Mouse (Mus musculus) bone marrow macrophage, adult 2 months (primary cell): ENCODE data around the gene Frmd4a. TPM values are rescaled to one million over a fixed set of nuclear protein-coding genes. Genes with fewer than 3 reads are reported as not detected.

Source experiments
- H3K27ac ChIP-seq: 2 replicates; pipeline ENCODE4 v1.5.1; 2012; ENCODE audit warnings: low read depth, low read length; ENCODE audit not compliant: insufficient read depth
- H3K4me1 ChIP-seq: 2 replicates; pipeline ENCODE4 v1.6.1; 2012; ENCODE audit warnings: low read length; ENCODE audit not compliant: control insufficient read depth, insufficient read depth
- H3K4me3 ChIP-seq: 2 replicates; pipeline ENCODE4 v1.5.1; 2012; ENCODE audit warnings: mild to moderate bottlenecking, low read length, moderate library complexity; ENCODE audit not compliant: insufficient read depth
- CTCF ChIP-seq: IDR thresholded peaks from 2 replicates; pipeline ENCODE4 v1.5.1; 2012; ENCODE audit warnings: low read depth, mild to moderate bottlenecking, low read length, moderate library complexity
- POLR2A ChIP-seq: IDR thresholded peaks from 2 replicates; pipeline ENCODE4 v1.6.1; 2012; ENCODE audit warnings: mild to moderate bottlenecking, low read depth, low read length, borderline replicate concordance
- polyA plus RNA-seq: library from polyadenylated mRNA; stranded (reverse); fragments of >200 nt; gene quantifications from 2 replicates; pipeline ENCODE4 v1.2.4, GENCODE M21; 2012; ENCODE audit not compliant: missing spikeins, insufficient read depth, insufficient read length

Gene Frmd4a
- polyA plus RNA-seq, 1 experiment: 29.7 TPM

DNA sequence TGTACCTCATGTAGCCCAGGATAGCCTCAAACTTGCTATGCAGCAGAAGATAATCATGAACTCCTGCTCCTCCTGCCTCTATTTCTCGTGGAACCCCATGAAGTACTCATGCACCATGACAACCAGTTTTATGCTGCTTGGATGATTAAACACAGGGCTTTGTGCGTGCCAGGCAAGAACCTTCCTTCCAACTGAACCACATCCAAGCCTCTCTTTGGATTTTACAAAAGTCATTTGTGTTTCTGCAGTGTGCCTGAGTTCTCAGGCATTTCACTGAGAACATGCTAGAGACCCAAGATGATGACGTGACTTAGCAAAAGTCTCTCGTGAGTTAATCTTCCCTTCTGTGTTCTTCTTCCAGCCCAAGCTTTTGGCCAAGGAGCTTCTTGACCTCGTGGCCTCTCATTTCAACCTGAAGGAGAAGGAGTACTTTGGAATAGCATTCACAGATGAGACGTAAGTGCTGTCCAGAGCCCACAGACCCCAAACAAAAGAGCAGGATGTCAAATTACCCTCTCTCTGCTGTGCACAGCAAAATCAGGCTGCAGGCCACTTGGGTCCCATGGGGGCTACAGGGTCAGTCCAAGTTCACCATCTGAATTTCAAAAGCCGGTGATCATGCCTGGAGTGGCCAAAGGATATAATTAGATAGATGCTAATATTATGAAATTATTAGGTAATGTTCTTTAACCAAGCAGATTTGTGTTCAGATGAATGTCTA, 455.4 kb downstream of the Frmd4a start:
- no peak for TF ChIP-seq POLR2A
- no peak for TF ChIP-seq CTCF
- Histone ChIP-seq H3K4me1 (peaks cover 4% of the 10 kb centered on the region), H3K27ac (no peak overlapping the region), H3K4me3 (no peak overlapping the region)

DNA sequence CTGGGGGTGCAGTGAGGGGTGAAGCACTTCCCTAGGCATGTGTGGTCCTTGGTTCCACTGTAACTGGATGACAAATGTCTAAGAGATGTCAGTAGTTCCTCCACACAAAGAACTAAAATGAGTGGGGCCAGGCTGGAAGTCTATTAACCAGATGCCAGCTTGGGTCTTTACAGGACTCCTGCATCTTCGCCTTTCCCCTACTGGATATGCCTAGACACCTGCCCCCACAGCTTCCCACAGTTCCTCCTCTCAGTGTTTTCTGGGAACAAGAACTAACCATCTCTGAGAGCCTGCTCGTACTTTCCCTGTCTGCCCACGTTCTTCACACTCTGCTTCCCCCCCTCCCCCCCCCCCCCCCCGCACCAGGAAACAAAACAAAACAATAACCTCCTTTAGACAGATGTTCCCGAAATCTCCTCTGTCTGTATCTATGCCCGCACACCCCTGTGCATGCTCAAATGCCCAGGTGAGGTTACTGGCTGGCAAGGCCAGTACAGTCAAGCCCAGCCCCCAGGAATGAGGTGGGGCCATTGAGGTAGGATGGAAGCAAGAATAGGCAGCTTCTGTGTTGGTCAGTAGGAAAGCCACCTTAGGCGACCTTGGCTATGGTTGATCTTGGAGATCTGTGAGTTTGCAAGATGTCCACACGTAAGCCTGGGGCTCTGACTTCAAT, 456.5 kb downstream of the Frmd4a start:
- TF ChIP-seq POLR2A (no peak), CTCF (no peak)
- no peak overlapping the region for H3K4me3 ChIP-seq
- H3K4me1 ChIP-seq: peaks cover 4% of the 10 kb centered on the region
- H3K27ac ChIP-seq: no peak overlapping the region

DNA sequence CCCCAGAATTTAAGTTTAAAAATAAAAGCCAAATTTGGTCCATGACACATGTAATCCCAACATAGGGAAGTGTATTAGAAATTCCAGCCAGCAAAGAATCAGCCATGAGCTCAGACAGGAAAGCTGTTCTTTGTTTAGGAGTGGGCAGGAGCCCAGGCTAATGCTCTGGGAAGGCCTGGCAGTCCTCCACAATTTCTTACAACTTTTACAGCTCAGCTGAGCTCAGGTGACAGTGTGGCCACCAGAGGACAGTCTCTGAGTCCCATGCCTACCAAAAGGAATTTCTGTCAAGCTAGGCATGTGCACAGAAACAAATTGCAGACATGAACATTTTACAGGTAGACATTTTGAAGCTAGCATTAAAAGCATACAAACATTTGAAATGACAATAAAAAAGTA, 457.0 kb downstream of the Frmd4a start:
- Histone ChIP-seq H3K4me3 (no peak overlapping the region), H3K4me1 (peaks cover 4% of the 10 kb centered on the region), H3K27ac (no peak overlapping the region)
- TF ChIP-seq CTCF (no peak), POLR2A (no peak)

DNA sequence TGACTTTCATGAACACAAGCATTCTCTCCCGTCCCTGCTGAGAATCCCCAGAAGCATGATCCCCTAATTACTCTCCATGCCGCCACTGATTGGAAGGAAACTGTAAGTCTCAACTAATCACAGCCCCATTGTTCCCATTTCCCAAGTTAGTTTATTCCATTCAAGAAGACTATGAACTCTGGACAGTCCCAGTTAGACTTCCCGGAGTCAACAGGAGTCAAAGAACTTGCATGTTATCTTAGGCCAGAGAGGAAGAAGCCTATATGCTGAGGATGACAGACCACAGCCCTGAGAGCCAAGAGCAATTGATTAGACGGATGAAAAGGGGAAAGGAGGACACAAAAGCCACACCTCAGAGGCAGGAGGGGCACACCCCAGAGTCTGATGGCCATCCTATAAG, 458.5 kb downstream of the Frmd4a start:
- TF ChIP-seq POLR2A (no peak), CTCF (no peak)
- no peak overlapping the region for H3K4me3 ChIP-seq
- peaks cover 6% of the 10 kb centered on the region for H3K4me1 ChIP-seq
- H3K27ac ChIP-seq: no peak overlapping the region

DNA sequence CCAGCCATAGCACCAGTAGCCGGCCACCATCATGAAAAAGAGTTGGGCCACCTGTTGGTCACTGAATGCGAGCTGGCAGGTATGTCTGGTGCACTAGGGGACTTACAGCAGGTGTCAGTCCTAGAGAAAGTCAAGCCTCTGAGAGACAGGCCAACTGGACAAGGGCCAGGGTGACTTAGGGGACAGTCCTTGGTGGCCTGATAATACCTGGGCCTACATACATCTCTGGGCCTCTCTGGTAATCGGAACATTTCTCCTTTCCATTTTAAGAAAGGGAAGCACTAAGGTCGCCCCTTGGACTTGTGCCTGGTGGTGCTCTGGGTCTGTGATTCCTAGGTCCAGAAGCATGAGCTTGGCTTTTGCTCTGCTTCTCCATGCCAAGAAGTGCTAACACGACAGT, 459.1 kb downstream of the Frmd4a start:
- no peak for TF ChIP-seq CTCF
- TF ChIP-seq POLR2A: no peak
- H3K4me3 ChIP-seq: no peak overlapping the region
- peaks cover 6% of the 10 kb centered on the region for H3K4me1 ChIP-seq
- no peak overlapping the region for H3K27ac ChIP-seq

DNA sequence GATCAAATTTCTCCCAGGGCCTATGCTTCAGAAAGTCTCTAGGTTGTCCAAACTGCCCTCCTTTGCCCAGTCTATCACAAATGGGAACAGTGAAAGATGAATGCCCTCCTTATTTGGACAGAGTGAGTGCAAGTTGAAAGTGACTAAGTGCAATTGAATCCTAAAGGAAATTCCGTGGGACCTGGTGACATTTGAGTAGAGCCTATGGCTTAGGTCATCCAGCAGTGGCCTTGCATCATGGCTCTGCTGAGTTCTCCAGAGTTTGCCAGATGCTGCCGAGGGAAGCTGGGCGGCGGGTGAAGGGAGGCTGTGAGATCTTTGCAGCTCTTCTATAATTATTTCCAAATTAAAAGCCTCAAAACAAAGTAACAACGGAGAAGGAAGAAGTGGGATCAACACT, 459.8 kb downstream of the Frmd4a start:
- Histone ChIP-seq H3K4me1 (peaks cover 6% of the 10 kb centered on the region), H3K27ac (no peak overlapping the region), H3K4me3 (no peak overlapping the region)
- no peak for TF ChIP-seq CTCF
- no peak for TF ChIP-seq POLR2A

DNA sequence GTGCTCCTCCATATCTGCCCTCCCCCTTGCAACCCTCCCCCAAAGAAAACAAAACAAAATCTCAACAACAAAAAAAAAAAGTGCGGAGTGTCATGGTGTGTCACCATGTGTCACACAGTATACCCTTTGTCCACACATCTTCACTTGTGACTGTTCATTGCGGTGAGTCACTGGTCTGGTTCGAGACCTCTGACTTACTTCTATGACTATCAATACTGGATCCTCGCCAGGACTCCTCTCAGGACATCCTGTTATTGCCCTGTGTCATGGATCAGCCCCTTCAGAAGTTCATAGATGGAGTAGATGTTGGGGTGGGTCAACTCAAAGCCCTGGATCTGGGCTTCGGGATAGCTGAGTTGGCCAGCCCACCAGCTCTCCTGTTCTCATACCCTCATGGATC, 462.7 kb downstream of the Frmd4a start:
- no peak overlapping the region for H3K4me3 ChIP-seq
- peaks cover 11% of the 10 kb centered on the region for H3K4me1 ChIP-seq
- no peak overlapping the region for H3K27ac ChIP-seq
- no peak for TF ChIP-seq CTCF
- TF ChIP-seq POLR2A: no peak

DNA sequence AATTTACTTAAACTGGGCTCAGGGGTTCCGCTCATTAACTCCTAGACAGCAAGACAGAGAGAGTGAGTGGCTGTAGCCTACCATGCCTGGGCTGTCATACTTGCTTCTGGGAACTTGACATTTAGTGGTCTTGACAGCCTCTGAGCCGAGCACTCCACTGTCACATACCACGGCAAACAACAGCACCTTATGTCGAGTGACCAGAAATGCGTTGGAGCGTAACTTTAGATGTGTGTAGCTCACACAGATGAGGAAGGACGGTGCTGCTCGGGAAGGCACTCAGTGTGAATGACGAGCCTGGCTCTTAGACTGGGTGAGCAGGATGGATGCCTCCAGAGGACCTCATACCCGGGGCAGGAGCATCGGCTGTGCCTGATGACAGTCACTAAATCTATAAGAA, 463.6 kb downstream of the Frmd4a start:
- Histone ChIP-seq H3K4me3 (no peak overlapping the region), H3K27ac (no peak overlapping the region), H3K4me1 (peaks cover 11% of the 10 kb centered on the region)
- TF ChIP-seq CTCF (no peak), POLR2A (no peak)

DNA sequence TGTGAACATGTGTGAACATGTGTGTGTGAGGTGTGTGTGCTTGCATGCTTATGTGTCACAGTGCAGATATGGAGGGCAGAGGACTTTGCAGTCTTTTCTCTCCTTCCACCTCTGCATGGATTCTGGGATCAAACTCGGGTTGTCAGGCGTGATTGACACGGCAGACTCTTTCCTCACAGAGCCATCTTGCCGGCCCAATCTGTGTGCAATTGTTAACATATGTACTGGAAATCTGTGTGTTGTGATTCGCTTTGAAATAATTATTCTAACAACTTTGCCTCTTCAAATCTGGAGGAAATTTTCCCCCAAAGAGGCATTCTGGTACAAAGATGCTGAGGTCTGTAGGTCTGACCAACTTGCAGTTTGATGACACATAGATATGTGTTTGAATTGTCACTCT, 468.7 kb downstream of the Frmd4a start:
- Histone ChIP-seq H3K27ac (no peak overlapping the region), H3K4me1 (peaks cover 16% of the 10 kb centered on the region), H3K4me3 (no peak overlapping the region)
- TF ChIP-seq POLR2A (no peak), CTCF (no peak)

DNA sequence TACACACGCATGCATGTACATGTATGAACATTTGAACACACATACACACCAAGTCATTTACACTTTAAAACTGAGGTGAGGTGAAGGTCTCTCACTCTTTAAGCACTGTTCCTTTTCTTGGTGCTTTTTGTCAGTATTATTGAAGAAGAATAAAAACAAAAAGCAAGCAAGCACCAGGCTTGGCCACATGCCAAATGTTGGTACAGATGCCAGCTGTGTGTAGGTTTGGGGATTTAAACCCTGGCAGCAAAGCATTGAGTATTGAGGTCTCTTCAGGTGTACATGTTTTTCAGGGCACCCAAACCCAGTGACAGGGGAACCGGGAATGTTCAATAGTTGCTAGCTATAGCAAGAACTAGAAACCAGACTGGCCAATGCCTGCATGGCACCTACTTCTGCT, 469.8 kb downstream of the Frmd4a start:
- Histone ChIP-seq H3K4me3 (no peak overlapping the region), H3K27ac (no peak overlapping the region), H3K4me1 (peaks cover 18% of the 10 kb centered on the region)
- no peak for TF ChIP-seq CTCF
- no peak for TF ChIP-seq POLR2A
